23 mouse cellular contexts compared by ENCODE assay signal in the genomic region with DNA sequence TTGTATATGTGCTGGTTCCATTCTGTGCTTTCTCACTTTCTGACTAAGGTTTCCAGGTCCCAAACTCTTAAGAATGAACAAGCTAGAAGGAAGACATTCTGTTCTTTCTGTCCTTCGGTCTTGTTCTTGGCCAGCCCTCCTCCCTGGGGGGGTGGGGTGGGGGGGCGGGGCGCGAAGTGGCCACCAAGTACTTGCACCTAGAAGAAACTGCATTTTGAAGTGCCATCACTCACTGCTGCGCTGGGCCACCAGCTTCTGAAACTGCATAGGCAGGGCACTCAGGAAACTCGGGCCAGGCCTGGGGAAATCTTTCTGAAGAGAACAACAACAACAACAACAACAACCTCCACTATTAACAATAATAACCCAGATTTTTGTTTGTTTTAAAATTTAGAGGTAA.
DNase-seq lines count a peak whose midpoint lies in the region; ATAC-seq and TF ChIP-seq lines count a peak whose summit lies in the region.
"Had no signal": no experiment of that assay in that cellular context is flagged by ENCODE, and none has a peak within 500 bp of the region (broad histone marks: within the 10 kb centered on the region; RNA-seq: fewer than 3 reads in every experiment).

No protein-coding gene starts in this region.

- 44% methylated on average over 6 of the region's 6 CpGs for WGBS in liver, embryonic 11.5 days
- 56% methylated on average over 6 of the region's 6 CpGs for WGBS in intestine, embryonic 15.5 days

- no peak overlapping the region for H3K27ac ChIP-seq in liver, embryonic 11.5 days (ENCODE audit: low read depth, low read length)
- H3K27ac ChIP-seq in intestine, embryonic 15.5 days = no peak overlapping the region
- H3K27ac ChIP-seq: embryonic facial prominence, embryonic 10.5 days; embryonic facial prominence, embryonic 13.5 days; forebrain, embryonic 12.5 days; forebrain, embryonic 15.5 days; heart, adult 2 months; hindbrain, embryonic 14.5 days; hindbrain, postnatal 0 days had no signal

- peaks cover 5% of the 10 kb centered on the region for H3K4me1 ChIP-seq in liver, embryonic 11.5 days (replicated peaks; ENCODE audit: control insufficient read depth, insufficient read depth, low read length)
- peaks cover 13% of the 10 kb centered on the region for H3K4me1 ChIP-seq in E14TG2a.4 (replicated peaks; ENCODE audit: low read depth, low read length)
- no peaks in the 10 kb centered on the region for H3K4me1 ChIP-seq in intestine, embryonic 15.5 days (replicated peaks)
- H3K4me1 ChIP-seq: embryonic facial prominence, embryonic 13.5 days; forebrain, embryonic 12.5 days; forebrain, embryonic 15.5 days had no signal

- no peaks in the 10 kb centered on the region for H3K9me3 ChIP-seq in liver, embryonic 11.5 days (ENCODE audit: control insufficient read depth, low read length)
- H3K9me3 ChIP-seq in E14TG2a.4 (ENCODE audit: low read length) = no peaks in the 10 kb centered on the region
- no peaks in the 10 kb centered on the region for H3K9me3 ChIP-seq in intestine, embryonic 15.5 days
- H3K9me3 ChIP-seq: embryonic facial prominence, embryonic 10.5 days; embryonic facial prominence, embryonic 13.5 days; forebrain, embryonic 12.5 days; forebrain, embryonic 15.5 days had no signal

- no peak overlapping the region for H3K4me3 ChIP-seq in liver, embryonic 11.5 days (ENCODE audit: low read depth, low read length)
- 0 out of 2 replicates have a peak overlapping the region, but pooled peaks have one; percentile 20 for H3K4me3 ChIP-seq in E14TG2a.4 (replicated peaks; ENCODE audit: low read length)
- no peak overlapping the region for H3K4me3 ChIP-seq in intestine, embryonic 15.5 days (replicated peaks)
- H3K4me3 ChIP-seq: embryonic facial prominence, embryonic 10.5 days; embryonic facial prominence, embryonic 13.5 days; erythroblast, embryonic 14.5 days; forebrain, embryonic 12.5 days; forebrain, embryonic 15.5 days; heart, adult 2 months had no signal

- H3K27me3 ChIP-seq in liver, embryonic 11.5 days (replicated peaks; ENCODE audit: control insufficient read depth, insufficient read depth, low read length) = no peaks in the 10 kb centered on the region
- no peaks in the 10 kb centered on the region; the same call in 1 of the 2 replicates for H3K27me3 ChIP-seq in E14TG2a.4 (ENCODE audit: insufficient read depth, low read length)
- no peaks in the 10 kb centered on the region; the same call in 1 of the 2 replicates for H3K27me3 ChIP-seq in intestine, embryonic 15.5 days (replicated peaks)
- H3K27me3 ChIP-seq: forebrain, embryonic 12.5 days; forebrain, embryonic 15.5 days had no signal

- no peak for ATAC-seq in liver, embryonic 11.5 days (replicated peaks; ENCODE audit: low FRiP score)
- ATAC-seq in intestine, embryonic 15.5 days = no peak
- ATAC-seq: forebrain, embryonic 15.5 days; hindbrain, postnatal 0 days; inflammation-experienced regulatory T-cells, adult 6 months had no signal

- no peak for DNase-seq in liver, embryonic 11.5 days (ENCODE audit: low spot score)
- DNase-seq in liver = no peak
- peak; percentile 38 for DNase-seq in lung, postnatal 36 days
- no peak for DNase-seq in lung, postnatal 4 days
- DNase-seq: cerebellum, adult 11-12 months; cerebellum, adult 8-10 months; cerebellum, postnatal 10 days; cerebellum, postnatal 36 days; embryo, embryonic 11 days; gastrocnemius, postnatal 25 days; heart, adult 2 months; heart, postnatal 4 days had no signal

- H3K36me3 ChIP-seq in liver, embryonic 11.5 days (ENCODE audit: control insufficient read depth, insufficient read depth, low read length) = no peaks in the 10 kb centered on the region
- H3K36me3 ChIP-seq in E14TG2a.4 (ENCODE audit: insufficient read depth, low read length) = no peaks in the 10 kb centered on the region
- H3K36me3 ChIP-seq in intestine, embryonic 15.5 days = no peaks in the 10 kb centered on the region
- H3K36me3 ChIP-seq: embryonic facial prominence, embryonic 10.5 days; embryonic facial prominence, embryonic 13.5 days; forebrain, embryonic 12.5 days; forebrain, embryonic 15.5 days had no signal

- no peak overlapping the region for H3K9ac ChIP-seq in liver, embryonic 11.5 days (ENCODE audit: low read depth, low read length)
- no peak overlapping the region for H3K9ac ChIP-seq in intestine, embryonic 15.5 days
- H3K9ac ChIP-seq: embryonic facial prominence, embryonic 13.5 days; forebrain, embryonic 12.5 days; forebrain, embryonic 15.5 days; hindbrain, embryonic 14.5 days had no signal

- H3K4me2 ChIP-seq in liver, embryonic 11.5 days = peak overlapping the region; percentile 29
- no peak overlapping the region for H3K4me2 ChIP-seq in intestine, embryonic 15.5 days (replicated peaks)
- H3K4me2 ChIP-seq: embryonic facial prominence, embryonic 13.5 days; forebrain, embryonic 12.5 days; forebrain, embryonic 15.5 days; heart, embryonic 11.5 days; hindbrain, embryonic 14.5 days had no signal

- TF ChIP-seq CTCF in E14TG2a.4 (conservative IDR thresholded peaks at IDR 0.05; ENCODE audit: low read length) = no peak
